Mouse (Mus musculus) kidney, postnatal 36 days (tissue): ENCODE measurements around the gene Pigl.
A peak's percentile ranks its signal among the peaks of the same experiment; 100 is the strongest.
"Not testable (repeated sequence)": the region's sequence is repeated elsewhere in the genome, so short reads cannot be mapped to it uniquely, and the experiment has no call there.

ENCODE experiments used
- DNase-seq, 2 experiments: peaks; one replicate each; pipeline ENCODE4 v3.0.0; 2021 to 2022; ENCODE audit warnings: mixed read lengths in 2 of 2

The Pigl gene

GRCm38 (mm10) chr11:62470451-62470850 lies 12.2 kb downstream of the Pigl start:
- no peak for DNase-seq

GRCm38 (mm10) chr11:62473516-62473915 lies 15.3 kb downstream of the Pigl start:
- peak; percentile 65 to 68 for DNase-seq

- DNase-seq = no peak
These were observed 17.9 kb downstream of the Pigl start for GRCm38 (mm10) chr11:62476156-62476555.

GRCm38 (mm10) chr11:62478931-62479330 lies 20.7 kb downstream of the Pigl start:
- peak; percentile 44 to 60 for DNase-seq

GRCm38 (mm10) chr11:62479581-62479980 lies 21.3 kb downstream of the Pigl start:
- DNase-seq = peak; percentile 59 to 62

- DNase-seq = no peak
These were observed 28.7 kb downstream of the Pigl start for GRCm38 (mm10) chr11:62486949-62487348.

- peak; percentile 36 to 66 for DNase-seq
These were observed 29.5 kb downstream of the Pigl start for GRCm38 (mm10) chr11:62487540-62488350.

- no peak for DNase-seq
These were observed 35.4 kb downstream of the Pigl start for GRCm38 (mm10) chr11:62493701-62494100.

GRCm38 (mm10) chr11:62494754-62495275 lies 36.6 kb downstream of the Pigl start:
- peak; percentile 91 to 95 for DNase-seq

GRCm38 (mm10) chr11:62495276-62495801 lies 37.1 kb downstream of the Pigl start:
- DNase-seq = peak; percentile 54 to 68

GRCm38 (mm10) chr11:62496151-62496715 lies 38.0 kb downstream of the Pigl start:
- DNase-seq = peak in 1 of 2 experiments; percentile 49

- no peak for DNase-seq
These were observed 38.9 kb downstream of the Pigl start for GRCm38 (mm10) chr11:62497181-62497580.

GRCm38 (mm10) chr11:62498802-62499201 lies 40.5 kb downstream of the Pigl start:
- DNase-seq = no peak

GRCm38 (mm10) chr11:62500529-62500928 lies 42.3 kb downstream of the Pigl start:
- DNase-seq = peak; percentile 24 to 60

- DNase-seq = no peak
These were observed 49.4 kb downstream of the Pigl start for GRCm38 (mm10) chr11:62507683-62508082.

GRCm38 (mm10) chr11:62508365-62508764 lies 50.1 kb downstream of the Pigl start:
- not testable (repeated sequence) for DNase-seq

GRCm38 (mm10) chr11:62508816-62509215 lies 50.6 kb downstream of the Pigl start:
- not testable (repeated sequence) for DNase-seq

- DNase-seq = no peak
These were observed 51.3 kb downstream of the Pigl start for GRCm38 (mm10) chr11:62509571-62509970.

- no peak for DNase-seq
These were observed 52.7 kb downstream of the Pigl start for GRCm38 (mm10) chr11:62510956-62511355.

- DNase-seq = peak in 1 of 2 experiments; percentile 8
These were observed 53.4 kb downstream of the Pigl start for GRCm38 (mm10) chr11:62511444-62512202.

- DNase-seq = no peak
These were observed 54.3 kb downstream of the Pigl start for GRCm38 (mm10) chr11:62512529-62513080.

GRCm38 (mm10) chr11:62513311-62513710 lies 55.1 kb downstream of the Pigl start:
- DNase-seq = no peak

GRCm38 (mm10) chr11:62518991-62519390 lies 60.7 kb downstream of the Pigl start:
- DNase-seq = no peak
